Mouse (Mus musculus) spleen, adult 2 months (tissue): ENCODE measurements at regions not wholly inside any gene's neighbourhood (a gene's known extent, or its start where the extent isn't known, plus 50 kb on each side); places are given as distances from the start of the nearest gene placed in this dataset.

ENCODE experiments used
- CTCF ChIP-seq: fragments of 200-500 bp; IDR thresholded peaks from 2 replicates; pipeline ENCODE4 v1.5.1; 2011; ENCODE audit warnings: mild to moderate bottlenecking, inconsistent platforms; ENCODE audit not compliant: insufficient read depth, insufficient read length, insufficient replicate concordance; ENCODE audit errors: extremely low read depth
- POLR2A ChIP-seq: fragments of 200-500 bp; IDR thresholded peaks from 2 replicates; pipeline ENCODE4 v1.6.1; 2011; ENCODE audit warnings: low read depth, low read length, inconsistent platforms

DNA sequence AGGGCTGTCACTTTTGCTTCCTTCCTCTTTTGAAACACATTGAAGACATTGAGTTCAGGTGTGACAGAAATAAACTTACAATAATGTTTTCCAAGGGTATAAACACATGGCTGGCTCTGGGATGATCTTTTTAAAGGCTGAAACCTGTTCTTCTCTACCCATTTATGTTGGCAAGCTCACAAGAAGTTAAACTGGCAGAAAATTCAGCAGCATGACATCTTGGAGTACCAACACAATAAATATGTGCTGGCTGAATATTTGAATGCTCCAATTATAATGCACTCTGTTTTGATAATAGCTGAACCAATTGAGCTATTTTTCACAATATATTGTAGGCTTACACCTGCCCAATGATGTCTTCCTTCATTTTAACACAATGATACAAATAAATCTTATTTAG is 168.1 kb upstream of the Fbxl7 start:
- TF ChIP-seq POLR2A (no peak), CTCF (no peak)
